Mouse (Mus musculus) left cerebral cortex, adult 8-10 months (tissue): ENCODE measurements around the gene Gjc2. TPM values are rescaled to one million over a fixed set of nuclear protein-coding genes. Genes with fewer than 3 reads are reported as not detected.

ENCODE experiments used
- total RNA-seq, 4 experiments: library from RNA; stranded (reverse); gene quantifications; 2 replicates each; pipeline ENCODE4 v1.2.4; 2022

The Gjc2 gene
- total RNA-seq, 4 experiments from 2014 or later, result 13.7 to 17.5 (median 16.0) TPM

Other genes with a start within 250 kb of the Gjc2 start
- gene Rnf187, start 244.3 kb downstream of the Gjc2 start, total RNA-seq, result 100 to 1,000 TPM; 448 to 480 (median 462) TPM
- 100 to 1,000 TPM in 3 of 4 experiments, 10 to 100 TPM in 1; 96.1 to 129 (median 115) TPM for gene Hist3h2ba, start 234.3 kb downstream of the Gjc2 start, total RNA-seq
- gene Hist3h2a, start 228.5 kb downstream of the Gjc2 start, total RNA-seq, result 10 to 100 TPM; 54.1 to 63.0 (median 57.1) TPM
- gene Trim17, start 228.5 kb downstream of the Gjc2 start, total RNA-seq, result 1 to 10 TPM; 3.7 to 5.0 (median 4.1) TPM
- gene Trim11, start 205.1 kb downstream of the Gjc2 start, total RNA-seq, result 10 to 100 TPM; 22.6 to 27.6 (median 26.7) TPM
- 1 to 10 TPM; 5.3 to 5.8 (median 5.7) TPM for gene Obscn, start 46.8 kb downstream of the Gjc2 start, total RNA-seq
- 1 to 10 TPM; 6.4 to 7.9 (median 7.1) TPM for gene Iba57, start 19.5 kb downstream of the Gjc2 start, total RNA-seq
- gene Guk1, start 9.0 kb upstream of the Gjc2 start, total RNA-seq, result 100 to 1,000 TPM; 137 to 150 (median 141) TPM
- gene Mrpl55, start 19.3 kb upstream of the Gjc2 start, total RNA-seq, result 10 to 100 TPM; 35.4 to 42.3 (median 39.2) TPM
- gene 2310033P09Rik, start 25.1 kb upstream of the Gjc2 start, total RNA-seq, result 10 to 100 TPM; 19.1 to 24.6 (median 20.4) TPM
- gene Arf1, start 45.1 kb upstream of the Gjc2 start, total RNA-seq, result 100 to 1,000 TPM; 419 to 439 (median 436) TPM
- gene Wnt3a, start 107.5 kb upstream of the Gjc2 start, total RNA-seq, result not detected
- gene Wnt9a, start 123.7 kb upstream of the Gjc2 start, total RNA-seq, result 10 to 100 TPM; 14.1 to 15.6 (median 14.9) TPM
- not detected for gene Prss38, start 192.4 kb upstream of the Gjc2 start, total RNA-seq